Mouse (Mus musculus): ENCODE data around the gene Map6.

- no peak for TF ChIP-seq CTCF (IDR thresholded peaks at IDR 0.05)
- TF ChIP-seq POLR2A (IDR thresholded peaks at IDR 0.05; ENCODE audit: insufficient read depth, low read depth, low read length), result no peak
- TF ChIP-seq EP300 (IDR thresholded peaks at IDR 0.05; ENCODE audit: insufficient read depth, low read depth, low read length), result no peak
Observed at GRCm38 (mm10) chr7:99358371-99358770, 91.1 kb downstream of the Map6 start.
